Mouse (Mus musculus) cortical plate, adult 2 months (tissue): ENCODE data around the gene Usp22.

Source experiments
- CTCF ChIP-seq: fragments of 200-500 bp; IDR thresholded peaks from 2 replicates; pipeline ENCODE4 v1.5.1; 2011; ENCODE audit warnings: mild to moderate bottlenecking, control low read depth, low read length; ENCODE audit not compliant: insufficient read depth; ENCODE audit errors: extremely low read depth
- POLR2A ChIP-seq: fragments of 200-500 bp; IDR thresholded peaks from 2 replicates; pipeline ENCODE4 v1.6.1; 2011; ENCODE audit warnings: mild to moderate bottlenecking, low read length, control low read depth; ENCODE audit not compliant: insufficient read depth; ENCODE audit errors: extremely low read depth

DNA sequence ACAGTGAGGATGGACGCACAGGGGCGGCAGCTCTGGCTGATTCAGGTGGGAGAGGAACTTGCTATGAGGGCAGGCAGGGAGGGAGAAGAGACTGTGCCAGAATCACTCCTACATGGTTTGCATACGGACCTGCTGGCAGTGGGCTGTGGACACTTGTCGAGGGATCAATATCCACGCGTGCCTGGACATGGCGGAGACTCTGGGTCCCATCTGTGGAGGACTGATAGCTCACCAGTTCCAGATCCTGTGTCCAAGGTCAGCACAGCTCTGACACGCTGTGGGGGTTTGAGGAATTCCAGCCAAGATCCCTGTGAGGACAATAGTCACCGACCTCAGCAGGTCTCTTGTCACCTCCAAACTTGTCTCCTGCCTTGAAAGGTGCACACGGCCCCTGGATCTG, 64.7 kb downstream of the Usp22 start:
- no peak for TF ChIP-seq CTCF
- no peak for TF ChIP-seq POLR2A
